Mouse (Mus musculus): ENCODE data around the gene Cebpe. TPM values are rescaled to one million over a fixed set of nuclear protein-coding genes. Genes with fewer than 3 reads are reported as not detected.
A peak's percentile ranks its signal among the peaks of the same experiment; 100 is the strongest.

Gene Cebpe
- total and polyA plus RNA-seq, 3 experiments, result 0.32 TPM; not detected in 2

GRCm38 (mm10) chr14:54754602-54755018, 42.6 kb upstream of the Cebpe start (continued):
- TF ChIP-seq NRF1 (IDR thresholded peaks at IDR 0.05; ENCODE audit: insufficient read depth, low read depth, low read length, poor library complexity, severe bottlenecking) (no peak), MYB (IDR thresholded peaks at IDR 0.05; ENCODE audit: low read depth, low read length) (no peak)

- H3K27ac ChIP-seq (ENCODE audit: control insufficient read depth, low read depth, low read length), result peak overlapping the region; percentile 57
- DNase-seq (ENCODE audit: low read depth, low spot score), result peak; percentile 69
- H3K36me3 ChIP-seq (ENCODE audit: control insufficient read depth in 1 of 2, insufficient read depth in 2 of 2, low read length in 2 of 2), result peaks cover 0 to 32% of the 10 kb centered on the region in 2 experiments; a peak in 2 of 4 replicates
- no peaks in the 10 kb centered on the region for H3K27me3 ChIP-seq (ENCODE audit: control insufficient read depth in 1 of 2, insufficient read depth in 2 of 2, low read length in 2 of 2)
- H3K4me3 ChIP-seq (ENCODE audit: control insufficient read depth in 1 of 2, insufficient read depth in 1 of 2, low read depth in 2 of 2, low read length in 2 of 2), result peak overlapping the region; percentile 48 to 50
- H3K9ac ChIP-seq (ENCODE audit: control insufficient read depth, low read depth, low read length, poor library complexity, severe bottlenecking), result peak overlapping the region; percentile 45
- H3K4me1 ChIP-seq (ENCODE audit: control insufficient read depth in 1 of 2, insufficient read depth in 2 of 2, low read length in 2 of 2), result peaks cover 19 to 47% of the 10 kb centered on the region in 2 experiments
- no peaks in the 10 kb centered on the region for H3K79me2 ChIP-seq (ENCODE audit: control insufficient read depth, insufficient read depth, low read length, poor library complexity)
- H3K9me3 ChIP-seq (replicated peaks; ENCODE audit: insufficient read depth, low read length), result no peaks in the 10 kb centered on the region
- TF ChIP-seq NRF1 (IDR thresholded peaks at IDR 0.05; ENCODE audit: insufficient read depth, low read depth, low read length, poor library complexity, severe bottlenecking) (no peak), SIN3A (IDR thresholded peaks at IDR 0.05; ENCODE audit: low read length) (no peak), GATA1 (IDR thresholded peaks at IDR 0.05; ENCODE audit: low read depth, low read length) (no peak), MXI1 (IDR thresholded peaks at IDR 0.05; ENCODE audit: low read depth, low read length) (peak; percentile 72), MYB (IDR thresholded peaks at IDR 0.05; ENCODE audit: low read depth, low read length) (no peak), MYC (IDR thresholded peaks at IDR 0.05; ENCODE audit: low read depth, low read length) (0 out of 2 replicates have a peak, but pooled peaks have one; percentile 42), EP300 (IDR thresholded peaks at IDR 0.05; ENCODE audit: low read depth in 1 of 2, low read length in 2 of 2) (no peak), ZMIZ1 (IDR thresholded peaks at IDR 0.05; ENCODE audit: low read depth, low read length) (no peak), USF1 (IDR thresholded peaks at IDR 0.05; ENCODE audit: low read depth, low read length) (peak; percentile 89), TBP (IDR thresholded peaks at IDR 0.05; ENCODE audit: low read depth, low read length) (peak; percentile 50; the same call in 1 of the 2 replicates), UBTF (IDR thresholded peaks at IDR 0.05; ENCODE audit: borderline replicate concordance, insufficient read depth, low read depth, low read length) (no peak), USF2 (IDR thresholded peaks at IDR 0.05; ENCODE audit: borderline replicate concordance in 1 of 2, insufficient read depth in 1 of 2, low read depth in 1 of 2, low read length in 2 of 2) (0 out of 4 replicates have a peak, but pooled peaks of 1 of the 2 experiments have one; percentile 53), MAFK (IDR thresholded peaks at IDR 0.05; ENCODE audit: borderline replicate concordance, low read depth, low read length) (0 out of 2 replicates have a peak, but pooled peaks have one; percentile 4), ZC3H11A (IDR thresholded peaks at IDR 0.05; ENCODE audit: low read depth, low read length) (no peak), JUND (IDR thresholded peaks at IDR 0.05; ENCODE audit: low read depth, low read length) (no peak), RCOR1 (IDR thresholded peaks at IDR 0.05; ENCODE audit: low read depth, low read length) (no peak), RAD21 (IDR thresholded peaks at IDR 0.05; ENCODE audit: low read depth, low read length) (no peak), POLR2AphosphoS5 (IDR thresholded peaks at IDR 0.05; ENCODE audit: borderline replicate concordance, low read depth, low read length) (no peak), MEF2A (IDR thresholded peaks at IDR 0.05; ENCODE audit: extremely low read depth, insufficient replicate concordance, low read depth, low read length, poor library complexity, severe bottlenecking) (no peak), MAX (IDR thresholded peaks at IDR 0.05; ENCODE audit: low read length) (peak; percentile 86), KAT2A (conservative IDR thresholded peaks at IDR 0.05; ENCODE audit: low read depth, low read length) (no peak), CHD2 (IDR thresholded peaks at IDR 0.05; ENCODE audit: low read length) (no peak), CTCF (IDR thresholded peaks at IDR 0.05 in 2 of 3, conservative IDR thresholded peaks at IDR 0.05 in 1 of 3; ENCODE audit: control insufficient read depth in 1 of 3, insufficient read depth in 1 of 3, low read depth in 2 of 3, low read length in 3 of 3, poor library complexity in 1 of 3, severe bottlenecking in 1 of 3) (no peak), ZKSCAN1 (IDR thresholded peaks at IDR 0.05; ENCODE audit: low read depth, low read length) (no peak), HCFC1 (IDR thresholded peaks at IDR 0.05; ENCODE audit: low read depth, low read length) (no peak), ELF1 (IDR thresholded peaks at IDR 0.05; ENCODE audit: low read depth, low read length) (no peak), TCF12 (IDR thresholded peaks at IDR 0.05; ENCODE audit: low read depth, low read length) (no peak), GABPA (IDR thresholded peaks at IDR 0.05; ENCODE audit: low read depth, low read length) (no peak), ETS1 (IDR thresholded peaks at IDR 0.05; ENCODE audit: low read depth, low read length) (0 out of 2 replicates have a peak, but pooled peaks have one; percentile 27), NELFE (IDR thresholded peaks at IDR 0.05; ENCODE audit: low read depth, low read length) (no peak), MAZ (IDR thresholded peaks at IDR 0.05; ENCODE audit: low read depth, low read length) (no peak), POLR2A (IDR thresholded peaks at IDR 0.05; ENCODE audit: control insufficient read depth in 1 of 2, insufficient read depth in 1 of 2, low read depth in 1 of 2, low read length in 2 of 2, poor library complexity in 1 of 2) (no peak), BHLHE40 (IDR thresholded peaks at IDR 0.05; ENCODE audit: borderline replicate concordance, low read depth, low read length) (no peak)
Observed at GRCm38 (mm10) chr14:54753986-54754601, 42.1 kb upstream of the Cebpe start.
